Mouse (Mus musculus): Measurements from ENCODE around the gene Ss18l2. TPM values are rescaled to one million over a fixed set of nuclear protein-coding genes. Genes with fewer than 3 reads are reported as not detected.

The Ss18l2 gene
- polyA plus RNA-seq, 1 experiment from 2014 or later: 131 TPM

- no peak overlapping the region for H3K9ac ChIP-seq (ENCODE audit: low read depth, low read length)
- no peaks in the 10 kb centered on the region for H3K27me3 ChIP-seq (ENCODE audit: control insufficient read depth, insufficient read depth, low read length)
- H3K4me3 ChIP-seq (ENCODE audit: low read depth, low read length): no peak overlapping the region
- H3K4me1 ChIP-seq (replicated peaks; ENCODE audit: control insufficient read depth, insufficient read depth, low read length): peaks cover 6% of the 10 kb centered on the region; the same call in 1 of the 2 replicates
- H3K36me3 ChIP-seq (ENCODE audit: control insufficient read depth, insufficient read depth, low read length): peaks cover 7% of the 10 kb centered on the region; the same call in 1 of the 2 replicates
- 49% methylated on average over 15 of the region's 15 CpGs for WGBS
- ATAC-seq (ENCODE audit: low FRiP score): peak; percentile 89
- H3K27ac ChIP-seq (ENCODE audit: low read depth, low read length): peak overlapping the region; percentile 82
- DNase-seq (ENCODE audit: low spot score): peak; percentile 56
- no peaks in the 10 kb centered on the region for H3K9me3 ChIP-seq (ENCODE audit: control insufficient read depth, low read length)
- H3K4me2 ChIP-seq (replicated peaks; ENCODE audit: low read depth, low read length): no peak overlapping the region; the same call in 1 of the 2 replicates
Measured at GRCm38 (mm10) chr9:121690200-121690651, 19.9 kb upstream of the Ss18l2 start.

DNA sequence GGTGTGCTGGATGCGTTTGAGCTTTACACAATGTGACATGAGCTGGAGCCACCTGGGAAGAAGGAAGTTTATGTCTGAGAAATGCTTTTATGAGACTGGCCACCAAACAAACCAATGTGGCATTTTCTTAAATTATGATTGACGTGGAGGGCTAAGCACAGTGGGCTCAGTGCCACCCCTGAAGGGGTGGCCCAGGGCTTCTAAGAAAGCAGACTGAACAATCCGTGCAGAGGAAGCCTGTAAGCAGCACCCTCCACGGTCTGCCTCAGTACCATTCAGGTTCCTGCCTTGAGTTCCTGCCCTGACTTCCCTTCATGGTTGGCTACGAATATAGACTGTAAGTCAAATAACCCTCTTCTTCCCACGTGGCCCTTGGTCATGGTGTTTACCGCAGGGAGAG, 19.4 kb upstream of the Ss18l2 start:
- H3K27me3 ChIP-seq (ENCODE audit: control insufficient read depth, insufficient read depth, low read length): no peaks in the 10 kb centered on the region
- peak overlapping the region; percentile 82 for H3K27ac ChIP-seq (ENCODE audit: low read depth, low read length)
- peak; percentile 43 for ATAC-seq (ENCODE audit: low FRiP score)

DNA sequence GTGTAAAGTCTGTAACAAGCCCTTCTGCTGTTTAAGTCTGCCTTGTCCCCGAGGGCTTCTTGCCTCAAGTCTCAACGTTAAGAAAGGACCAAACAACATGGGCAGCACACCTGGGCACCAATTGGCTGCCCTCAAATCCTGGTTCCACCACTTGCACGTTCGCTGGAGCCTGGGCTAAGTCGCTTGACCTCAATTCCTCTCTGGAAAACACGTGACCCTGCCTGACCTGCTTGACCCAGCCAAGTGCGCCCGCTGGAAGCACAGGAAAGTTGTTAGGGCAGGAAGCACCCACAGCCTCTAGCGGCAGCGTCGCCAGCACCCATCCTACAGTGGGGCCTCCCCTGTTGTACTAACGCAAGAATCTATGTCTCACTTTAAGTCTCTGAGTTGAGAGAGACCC, 15.4 kb upstream of the Ss18l2 start:
- Histone ChIP-seq H3K4me3 (ENCODE audit: low read depth, low read length) (no peak overlapping the region), H3K27ac (ENCODE audit: low read depth, low read length) (no peak overlapping the region), H3K9me3 (ENCODE audit: control insufficient read depth, low read length) (no peaks in the 10 kb centered on the region), H3K9ac (ENCODE audit: low read depth, low read length) (no peak overlapping the region), H3K4me1 (replicated peaks; ENCODE audit: control insufficient read depth, insufficient read depth, low read length) (peaks cover 6% of the 10 kb centered on the region; the same call in 1 of the 2 replicates), H3K4me2 (replicated peaks; ENCODE audit: low read depth, low read length) (no peak overlapping the region), H3K36me3 (ENCODE audit: control insufficient read depth, insufficient read depth, low read length) (peaks cover 5% of the 10 kb centered on the region; the same call in 1 of the 2 replicates), H3K27me3 (ENCODE audit: control insufficient read depth, insufficient read depth, low read length) (no peaks in the 10 kb centered on the region)
- no peak for ATAC-seq (ENCODE audit: low FRiP score)
- 76% methylated on average over 12 of the region's 12 CpGs for WGBS
- no peak for DNase-seq (ENCODE audit: low spot score)

More for the DNA sequence above, 19.4 kb upstream of the Ss18l2 start:
- H3K4me1 ChIP-seq (replicated peaks; ENCODE audit: control insufficient read depth, insufficient read depth, low read length): peaks cover 6% of the 10 kb centered on the region; the same call in 1 of the 2 replicates
- WGBS: 91% methylated on average over 7 of the region's 7 CpGs
- no peak overlapping the region for H3K4me2 ChIP-seq (replicated peaks; ENCODE audit: low read depth, low read length)
- H3K9me3 ChIP-seq (ENCODE audit: control insufficient read depth, low read length): no peaks in the 10 kb centered on the region
- peaks cover 5% of the 10 kb centered on the region; the same call in 1 of the 2 replicates for H3K36me3 ChIP-seq (ENCODE audit: control insufficient read depth, insufficient read depth, low read length)
- no peak overlapping the region for H3K9ac ChIP-seq (ENCODE audit: low read depth, low read length)
- no peak for DNase-seq (ENCODE audit: low spot score)
- no peak overlapping the region for H3K4me3 ChIP-seq (ENCODE audit: low read depth, low read length)

GRCm38 (mm10) chr9:121696626-121697025, 13.5 kb upstream of the Ss18l2 start:
- ATAC-seq (ENCODE audit: low FRiP score) (no peak), DNase-seq (ENCODE audit: low spot score) (no peak)
- no peak overlapping the region for H3K4me2 ChIP-seq (replicated peaks; ENCODE audit: low read depth, low read length)
- 93% methylated on average over 9 of the region's 9 CpGs for WGBS
- no peaks in the 10 kb centered on the region for H3K9me3 ChIP-seq (ENCODE audit: control insufficient read depth, low read length)
- no peaks in the 10 kb centered on the region for H3K4me1 ChIP-seq (replicated peaks; ENCODE audit: control insufficient read depth, insufficient read depth, low read length)
- no peak overlapping the region for H3K27ac ChIP-seq (ENCODE audit: low read depth, low read length)
- peaks cover 5% of the 10 kb centered on the region; the same call in 1 of the 2 replicates for H3K36me3 ChIP-seq (ENCODE audit: control insufficient read depth, insufficient read depth, low read length)
- H3K27me3 ChIP-seq (ENCODE audit: control insufficient read depth, insufficient read depth, low read length): no peaks in the 10 kb centered on the region
- no peak overlapping the region for H3K4me3 ChIP-seq (ENCODE audit: low read depth, low read length)
- H3K9ac ChIP-seq (ENCODE audit: low read depth, low read length): no peak overlapping the region

GRCm38 (mm10) chr9:121697150-121698049, 12.7 kb upstream of the Ss18l2 start:
- no peak overlapping the region for H3K27ac ChIP-seq (ENCODE audit: low read depth, low read length)
- no peaks in the 10 kb centered on the region for H3K4me1 ChIP-seq (replicated peaks; ENCODE audit: control insufficient read depth, insufficient read depth, low read length)
- peak; percentile 44 for DNase-seq (ENCODE audit: low spot score)
- H3K27me3 ChIP-seq (ENCODE audit: control insufficient read depth, insufficient read depth, low read length): no peaks in the 10 kb centered on the region
- no peak overlapping the region for H3K4me3 ChIP-seq (ENCODE audit: low read depth, low read length)
- WGBS: 94% methylated on average over 1 of the region's 1 CpGs
- H3K36me3 ChIP-seq (ENCODE audit: control insufficient read depth, insufficient read depth, low read length): peaks cover 3% of the 10 kb centered on the region; the same call in 1 of the 2 replicates
- no peaks in the 10 kb centered on the region for H3K9me3 ChIP-seq (ENCODE audit: control insufficient read depth, low read length)
- no peak overlapping the region for H3K4me2 ChIP-seq (replicated peaks; ENCODE audit: low read depth, low read length)
- ATAC-seq (ENCODE audit: low FRiP score): no peak
- no peak overlapping the region for H3K9ac ChIP-seq (ENCODE audit: low read depth, low read length)

- Histone ChIP-seq H3K4me2 (replicated peaks; ENCODE audit: low read depth, low read length) (peak overlapping the region; percentile 94), H3K9me3 (ENCODE audit: control insufficient read depth, low read length) (no peaks in the 10 kb centered on the region), H3K36me3 (ENCODE audit: control insufficient read depth, insufficient read depth, low read length) (no peaks in the 10 kb centered on the region), H3K4me3 (ENCODE audit: low read depth, low read length) (peak overlapping the region; percentile 84), H3K4me1 (replicated peaks; ENCODE audit: control insufficient read depth, insufficient read depth, low read length) (peaks cover 12% of the 10 kb centered on the region), H3K27me3 (ENCODE audit: control insufficient read depth, insufficient read depth, low read length) (no peaks in the 10 kb centered on the region), H3K9ac (ENCODE audit: low read depth, low read length) (peak overlapping the region; percentile 90), H3K27ac (ENCODE audit: low read depth, low read length) (peak overlapping the region; percentile 70; the same call in 1 of the 2 replicates)
- ATAC-seq (ENCODE audit: low FRiP score) (peak; percentile 4; the same call in 1 of the 2 replicates), DNase-seq (ENCODE audit: low spot score) (no peak)
- WGBS: 38% methylated on average over 11 of the region's 11 CpGs
Measured at GRCm38 (mm10) chr9:121704261-121704645, 5.9 kb upstream of the Ss18l2 start.

GRCm38 (mm10) chr9:121704646-121705625, 5.2 kb upstream of the Ss18l2 start, which contains the start of gene Sec22c:
Sec22c (minus strand) TSS chr9:121705490.
- WGBS: under 1% methylated on average over 57 of the region's 69 CpGs
- peak; percentile 96 for ATAC-seq (ENCODE audit: low FRiP score)

GRCm38 (mm10) chr9:121706029-121706675, 4.0 kb upstream of the Ss18l2 start:
- no peak overlapping the region for H3K4me3 ChIP-seq (ENCODE audit: low read depth, low read length)
- DNase-seq (ENCODE audit: low spot score): no peak
- no peak overlapping the region for H3K4me2 ChIP-seq (replicated peaks; ENCODE audit: low read depth, low read length)
- no peaks in the 10 kb centered on the region for H3K36me3 ChIP-seq (ENCODE audit: control insufficient read depth, insufficient read depth, low read length)
- peaks cover 12% of the 10 kb centered on the region for H3K4me1 ChIP-seq (replicated peaks; ENCODE audit: control insufficient read depth, insufficient read depth, low read length)
- no peak overlapping the region for H3K9ac ChIP-seq (ENCODE audit: low read depth, low read length)
- H3K9me3 ChIP-seq (ENCODE audit: control insufficient read depth, low read length): no peaks in the 10 kb centered on the region
- WGBS: 82% methylated on average over 6 of the region's 6 CpGs
- H3K27ac ChIP-seq (ENCODE audit: low read depth, low read length): no peak overlapping the region
- no peaks in the 10 kb centered on the region for H3K27me3 ChIP-seq (ENCODE audit: control insufficient read depth, insufficient read depth, low read length)
- no peak for ATAC-seq (ENCODE audit: low FRiP score)

More at GRCm38 (mm10) chr9:121704646-121705625, 5.2 kb upstream of the Ss18l2 start, which contains the start of gene Sec22c:
- Histone ChIP-seq H3K36me3 (ENCODE audit: control insufficient read depth, insufficient read depth, low read length) (no peaks in the 10 kb centered on the region), H3K9me3 (ENCODE audit: control insufficient read depth, low read length) (no peaks in the 10 kb centered on the region), H3K4me2 (replicated peaks; ENCODE audit: low read depth, low read length) (peak within 1 kb of the TSS; percentile 94), H3K9ac (ENCODE audit: low read depth, low read length) (peak within 1 kb of the TSS; percentile 90), H3K27ac (ENCODE audit: low read depth, low read length) (peak within 1 kb of the TSS; percentile 70), H3K27me3 (ENCODE audit: control insufficient read depth, insufficient read depth, low read length) (no peaks in the 10 kb centered on the region), H3K4me1 (replicated peaks; ENCODE audit: control insufficient read depth, insufficient read depth, low read length) (peaks cover 12% of the 10 kb centered on the region), H3K4me3 (ENCODE audit: low read depth, low read length) (peak within 1 kb of the TSS; percentile 84)
- DNase-seq (ENCODE audit: low spot score): peak; percentile 91

All from hindbrain, embryonic 11.5 days (tissue).